Mouse (Mus musculus): ENCODE data around the gene Tspan5.

Tspan5 gene

DNA sequence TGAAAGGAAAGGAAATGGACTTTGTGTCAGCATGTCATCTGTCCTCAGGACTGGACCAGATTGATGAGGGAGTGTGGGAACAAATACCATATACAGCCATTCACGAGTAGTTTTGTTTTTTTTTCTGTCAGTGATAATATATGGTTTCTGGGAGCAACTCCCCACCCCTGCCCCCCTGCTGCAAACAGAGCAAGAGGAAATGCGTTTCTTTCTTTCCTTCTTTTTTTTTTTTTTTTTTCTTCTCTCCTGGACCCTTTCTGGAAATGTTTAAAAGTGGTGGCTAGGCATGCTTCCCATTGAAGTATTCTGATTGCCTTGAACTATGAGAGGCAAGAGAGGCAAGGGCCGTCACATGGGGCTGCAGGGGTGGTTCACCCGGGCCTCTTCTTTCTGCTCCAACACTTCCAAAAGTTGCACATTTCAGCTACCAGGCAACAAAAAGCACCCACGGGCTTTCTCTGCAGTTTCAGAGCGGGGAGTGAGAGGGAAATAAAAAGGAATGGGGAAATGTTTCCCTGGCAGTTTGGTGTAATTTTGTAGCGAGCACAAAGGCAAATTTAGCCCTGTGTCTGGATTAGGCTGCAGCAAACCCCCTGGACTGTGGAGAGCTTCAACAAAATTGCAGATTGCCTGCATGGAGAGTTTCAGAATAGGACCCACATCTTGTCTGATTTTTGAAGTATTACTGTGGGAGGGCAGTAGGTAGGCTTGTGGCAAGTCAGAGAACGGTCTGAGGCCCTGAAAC is 2.2 kb downstream of the Tspan5 start:
- DNase-seq, result no peak

DNA sequence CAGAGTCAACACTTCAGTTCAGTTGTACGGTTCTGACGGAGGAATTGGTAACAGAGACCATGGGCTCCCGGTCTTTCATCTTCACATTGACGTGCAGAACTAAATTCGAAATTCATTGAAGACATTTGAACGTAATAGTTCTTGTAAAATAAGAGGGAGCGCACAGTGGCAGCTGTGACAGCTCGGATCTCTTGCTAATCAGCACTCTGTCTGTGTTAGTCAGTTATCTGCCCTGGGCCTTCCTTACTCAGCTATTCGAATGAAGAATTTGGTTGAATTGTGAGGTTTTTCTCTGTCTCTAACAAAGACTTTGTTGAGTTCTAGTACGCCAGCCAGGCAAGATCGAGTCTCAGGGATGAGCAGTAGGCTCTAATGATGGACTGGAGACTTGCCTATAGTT is 3.1 kb downstream of the Tspan5 start:
- peak; percentile 12 for DNase-seq

DNA sequence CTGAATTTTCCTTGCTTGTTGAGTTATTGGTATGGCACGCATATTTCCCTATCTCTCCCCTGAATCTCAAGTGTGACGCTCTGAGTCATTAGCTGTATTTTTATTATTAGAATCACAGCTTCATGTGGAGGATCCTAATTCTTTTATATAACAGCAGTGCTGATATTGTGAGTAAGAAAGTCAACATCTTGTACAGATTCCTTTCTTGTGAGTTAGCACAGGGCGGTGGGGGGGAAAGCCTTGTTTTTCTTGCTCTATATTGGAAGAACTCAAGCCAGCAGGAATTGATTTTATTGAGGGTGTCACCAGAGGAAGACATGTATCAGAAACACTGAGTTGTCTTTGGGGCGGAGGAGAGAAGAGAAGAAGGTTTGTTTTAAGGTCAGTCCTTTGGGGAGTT is 3.6 kb downstream of the Tspan5 start:
- DNase-seq, result no peak

DNA sequence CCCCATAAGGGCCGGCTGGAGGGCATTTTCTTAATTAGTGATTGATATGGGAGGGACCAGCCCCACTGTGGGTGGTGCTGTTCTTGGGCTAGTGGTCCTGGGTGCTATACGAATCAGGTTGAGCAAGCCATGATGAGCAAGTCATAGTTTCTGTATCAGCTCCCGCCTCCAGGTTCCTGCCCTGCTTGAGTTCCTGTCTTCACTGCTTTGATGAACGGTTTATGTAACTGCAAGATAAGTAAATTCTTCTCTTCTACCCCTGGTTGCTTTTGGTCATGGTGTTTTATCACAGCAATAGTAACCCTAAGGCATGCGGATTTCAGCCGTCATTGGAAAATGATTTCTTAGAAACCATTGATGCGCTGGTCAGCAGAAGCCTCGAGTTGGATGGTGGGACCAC is 4.6 kb downstream of the Tspan5 start:
- DNase-seq, result peak; percentile 8

DNA sequence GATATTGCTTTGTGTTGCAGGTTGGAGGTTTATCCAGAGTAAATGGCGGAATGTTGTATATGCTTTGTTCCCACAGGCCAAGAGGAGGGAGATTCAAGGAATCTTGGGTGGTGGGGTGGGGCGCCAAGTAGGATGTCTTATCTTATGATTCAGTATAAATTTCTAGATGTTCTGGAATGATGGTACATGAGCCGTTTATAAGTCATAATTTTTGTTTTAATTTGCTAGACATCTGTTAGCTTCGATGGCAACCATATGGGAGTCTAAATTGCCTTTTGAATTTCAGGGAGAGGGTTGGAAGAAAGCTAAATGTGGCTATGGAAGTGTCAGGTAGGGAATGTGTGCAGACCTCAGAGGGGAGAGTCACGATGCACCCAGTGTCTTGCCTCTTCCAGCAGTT is 5.0 kb downstream of the Tspan5 start:
- peak; percentile 10 for DNase-seq

DNA sequence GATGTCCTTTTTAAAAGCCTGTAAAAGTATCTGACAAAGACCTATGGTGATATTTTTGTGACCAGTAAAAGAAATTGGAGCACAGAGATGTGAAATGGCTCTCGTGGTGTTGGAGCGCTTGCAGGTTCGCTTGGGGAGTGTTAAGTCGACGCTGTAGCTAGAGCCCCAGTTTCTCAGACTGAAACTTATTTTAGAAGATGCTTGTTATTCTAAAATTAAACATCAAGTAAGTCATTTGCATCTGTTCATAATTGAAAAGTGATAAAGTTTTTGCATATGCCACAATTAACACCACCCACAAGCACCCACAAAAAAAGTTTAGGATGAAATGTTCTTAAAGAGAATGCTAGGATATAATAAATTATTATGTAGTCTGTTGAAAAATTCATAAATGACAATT is 6.0 kb downstream of the Tspan5 start:
- DNase-seq, result no peak

DNA sequence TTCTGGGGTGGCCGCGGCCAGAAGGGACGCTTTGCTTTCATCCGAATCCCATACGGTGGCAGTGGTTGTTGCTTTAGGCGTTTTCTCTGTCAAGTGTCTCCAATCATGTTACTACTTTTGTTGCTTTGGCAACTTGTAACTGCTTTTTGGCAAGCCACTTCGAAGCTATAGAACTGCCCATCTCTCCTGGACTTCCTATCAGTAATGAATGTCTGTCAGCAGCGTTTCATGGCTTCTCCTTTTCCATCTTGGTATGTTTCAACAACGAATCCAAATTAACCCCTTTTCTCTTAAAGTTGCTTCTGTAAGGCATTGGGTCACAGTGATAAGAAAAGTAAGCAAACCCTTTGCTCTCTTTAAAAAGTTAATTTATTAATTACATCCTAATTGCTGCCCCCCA is 7.7 kb downstream of the Tspan5 start:
- DNase-seq, result no peak

DNA sequence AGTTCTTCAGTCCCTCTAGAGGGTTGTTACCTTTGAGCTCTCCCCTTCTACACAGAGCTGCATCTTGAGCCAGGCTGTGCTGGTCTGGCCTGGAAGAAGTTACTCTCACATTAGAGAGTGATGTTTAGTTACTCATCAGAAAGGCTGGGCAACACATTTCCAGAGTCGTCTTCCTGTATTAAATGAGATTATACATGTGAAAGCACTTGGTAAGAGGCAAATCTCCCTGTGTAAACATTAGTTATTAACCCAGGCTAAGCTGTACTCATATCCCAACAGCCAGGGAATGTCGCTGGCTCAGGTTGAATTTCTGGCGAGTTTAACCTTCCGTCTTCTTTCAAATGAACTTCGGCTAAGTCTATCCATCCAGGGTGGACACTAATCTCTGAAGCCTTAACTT is 9.3 kb downstream of the Tspan5 start:
- no peak for DNase-seq

DNA sequence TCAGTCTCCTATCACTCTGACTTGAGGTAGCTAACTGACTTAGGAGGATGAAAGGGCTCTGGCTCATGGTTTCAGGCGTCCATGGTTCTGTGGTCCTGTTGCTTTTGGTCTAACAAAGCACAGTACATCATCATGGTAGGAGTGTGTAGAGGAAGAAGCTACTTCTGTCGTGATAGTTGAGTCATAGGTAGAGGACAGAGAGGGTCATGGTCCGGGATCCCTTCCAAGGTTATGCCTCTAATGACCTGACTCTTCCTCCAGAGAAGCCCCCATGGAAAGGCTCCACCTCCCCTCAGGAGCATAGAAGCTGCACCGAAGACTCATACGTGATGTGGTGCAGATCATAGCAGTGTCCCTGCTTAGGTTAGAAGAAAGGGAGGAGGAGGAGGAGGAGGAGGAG is 10.1 kb downstream of the Tspan5 start:
- DNase-seq, result no peak

DNA sequence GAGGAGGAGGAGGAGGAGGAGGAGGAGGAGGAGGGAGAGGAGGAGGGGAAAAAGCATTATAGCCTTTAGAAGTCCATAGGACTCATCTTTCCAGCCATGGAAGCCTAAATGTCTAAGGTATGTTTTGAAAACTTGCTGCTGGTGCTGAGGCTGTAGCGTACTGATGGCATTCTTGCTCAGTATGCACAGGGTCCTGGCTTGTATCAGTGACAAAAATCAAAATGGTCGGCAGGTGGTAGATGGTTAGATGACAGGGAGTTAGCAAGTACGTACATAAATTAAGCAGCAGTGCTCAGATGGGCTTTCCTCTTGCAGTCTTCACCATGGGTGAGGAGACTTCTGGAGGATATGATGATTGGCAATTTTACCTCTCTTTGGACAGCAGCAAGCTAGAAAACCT is 10.8 kb downstream of the Tspan5 start:
- DNase-seq, result no peak

DNA sequence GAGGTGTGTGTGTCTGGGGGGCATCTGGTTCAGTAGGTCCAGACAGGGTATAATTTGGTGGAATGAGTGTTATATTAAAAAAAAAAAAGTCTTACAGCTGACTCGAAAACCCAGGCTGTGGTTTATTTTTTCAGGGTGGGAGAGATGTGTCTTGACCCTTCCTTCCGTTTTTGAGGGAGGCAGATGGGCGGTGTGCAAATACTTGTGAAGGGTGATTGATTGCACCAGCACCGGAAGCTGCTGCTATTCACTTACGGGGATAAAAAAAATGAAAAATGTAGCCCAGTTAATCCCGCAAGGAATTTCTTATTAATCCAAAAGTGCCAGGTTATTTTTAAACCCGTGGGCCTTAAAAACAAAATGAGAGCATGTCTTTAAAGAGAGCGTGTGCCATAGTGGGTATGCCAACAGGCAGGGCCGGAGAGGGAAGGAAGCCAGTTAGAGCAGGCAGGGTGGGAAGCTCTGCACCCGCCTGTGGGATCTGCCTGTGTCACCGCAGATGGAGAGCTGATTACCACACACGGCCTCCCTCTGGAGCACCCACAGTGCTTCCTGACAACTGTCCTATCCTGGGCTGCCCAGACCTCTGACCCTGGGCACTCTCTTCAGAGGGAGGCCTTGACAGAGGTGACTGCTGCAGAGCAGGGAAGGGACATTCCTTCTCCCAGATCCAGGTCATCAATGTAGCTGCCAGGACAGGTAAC is 11.3 kb downstream of the Tspan5 start:
- DNase-seq, result peak; percentile 57

DNA sequence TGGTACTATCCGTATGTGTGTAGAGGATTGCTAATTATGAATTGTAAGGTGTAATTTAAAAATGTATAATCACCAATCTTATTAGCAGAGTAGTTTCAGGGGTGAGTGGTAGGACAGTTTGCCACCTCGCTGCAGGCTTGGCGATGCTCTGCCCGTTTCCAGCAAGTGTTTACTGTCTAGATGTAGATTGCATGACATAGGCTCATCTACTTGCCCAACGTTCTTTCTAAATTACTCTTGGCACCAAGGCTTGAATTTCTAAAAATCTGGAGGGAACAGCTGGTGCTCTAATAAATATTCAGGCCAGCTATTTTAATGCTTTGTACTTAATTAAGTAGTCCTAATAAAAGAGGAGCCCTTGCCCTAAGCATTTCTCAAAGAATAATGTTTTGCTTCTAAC is 12.3 kb downstream of the Tspan5 start:
- no peak for DNase-seq

DNA sequence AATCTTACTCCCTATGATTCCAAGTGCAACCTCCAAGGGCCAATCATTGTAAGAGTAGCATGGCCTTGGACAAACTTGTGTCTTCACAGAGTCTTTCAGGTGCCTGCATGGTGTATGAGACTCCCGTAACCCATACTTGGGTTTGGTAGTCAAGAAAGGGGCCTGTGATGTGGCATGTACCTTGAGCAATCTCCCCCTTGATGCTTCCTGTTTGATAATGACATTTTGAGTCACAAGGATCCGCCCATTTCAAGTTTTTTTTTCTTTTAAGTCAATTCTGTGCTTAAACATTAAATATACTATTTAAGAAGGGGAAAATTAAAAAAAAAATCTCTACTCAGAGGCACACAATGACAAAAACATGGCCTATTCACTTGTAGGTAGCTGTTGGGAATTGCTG is 15.3 kb downstream of the Tspan5 start:
- no peak for DNase-seq

DNA sequence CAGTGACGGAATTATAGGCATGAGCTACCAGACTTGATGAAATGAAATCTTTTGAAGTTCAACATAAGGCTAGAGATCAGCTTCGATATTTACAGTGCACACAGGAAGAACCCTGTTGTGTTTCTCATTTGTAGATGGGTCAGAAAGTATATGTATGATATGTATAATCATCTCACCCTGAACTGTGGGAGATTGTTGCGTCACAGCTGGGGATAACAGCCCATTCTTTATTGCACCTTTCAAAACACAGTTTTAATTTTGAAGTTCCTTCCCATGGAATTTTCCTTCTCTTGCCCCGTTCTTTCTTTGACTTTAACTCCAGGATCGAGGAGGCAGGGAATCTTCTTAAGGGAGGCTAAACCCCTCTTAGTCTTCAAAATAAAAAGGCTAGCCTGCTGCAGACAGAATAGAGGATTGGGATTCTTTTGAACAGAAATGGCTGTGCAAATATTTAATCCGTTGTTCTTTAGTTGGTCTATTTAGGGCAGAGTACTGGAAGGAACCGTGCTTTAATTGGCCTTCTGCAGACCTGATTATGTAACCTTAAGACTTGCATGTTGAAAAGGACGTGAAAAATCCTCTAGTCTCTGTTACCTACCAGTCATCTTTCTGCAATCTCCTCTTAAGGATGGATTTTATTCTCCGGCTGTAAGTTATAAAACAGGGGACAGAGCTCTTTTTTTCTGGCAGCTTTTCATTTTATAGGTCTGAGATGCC is 18.1 kb downstream of the Tspan5 start:
- DNase-seq, result no peak

DNA sequence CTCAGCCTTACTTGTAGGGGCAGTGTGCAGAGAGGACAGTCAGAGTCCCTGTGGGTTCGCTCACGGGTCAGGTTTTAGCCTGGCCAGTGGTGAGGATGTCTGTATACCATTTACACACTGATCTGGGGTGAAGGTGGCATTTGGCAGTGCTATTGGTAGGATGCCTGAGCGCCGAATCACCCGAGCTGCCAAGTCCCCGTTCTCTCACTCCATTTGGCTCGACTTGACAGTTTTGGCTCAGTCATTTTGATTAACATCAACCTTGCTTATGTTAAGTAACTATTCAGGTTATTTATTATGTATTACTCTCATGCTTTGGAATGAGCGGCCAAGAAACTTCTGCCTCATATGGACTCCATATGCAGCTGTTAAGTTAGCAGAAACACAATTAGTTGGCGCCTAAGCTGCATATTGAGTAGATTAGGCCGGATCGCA is 18.7 kb downstream of the Tspan5 start:
- DNase-seq, result peak; percentile 61

DNA sequence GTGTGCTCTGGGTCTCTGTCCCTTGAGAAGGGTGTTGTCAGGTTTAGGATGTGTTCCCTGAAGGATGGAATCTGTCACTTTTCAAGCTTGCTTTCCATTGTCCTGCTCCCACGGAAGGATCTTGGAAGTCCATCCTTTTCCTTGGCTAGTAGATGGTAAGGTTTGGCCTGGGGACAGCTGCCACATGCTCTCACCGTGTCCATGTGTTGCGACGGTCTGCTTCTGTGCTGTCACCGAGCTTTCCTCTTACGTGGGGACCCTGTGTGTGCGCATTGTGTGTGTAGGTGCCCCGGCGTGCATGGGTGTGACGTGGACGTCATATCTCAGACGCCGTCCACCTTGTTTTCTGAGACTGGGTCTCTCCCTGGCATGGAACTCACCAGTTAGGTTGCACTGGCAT is 19.5 kb downstream of the Tspan5 start:
- DNase-seq, result no peak

DNA sequence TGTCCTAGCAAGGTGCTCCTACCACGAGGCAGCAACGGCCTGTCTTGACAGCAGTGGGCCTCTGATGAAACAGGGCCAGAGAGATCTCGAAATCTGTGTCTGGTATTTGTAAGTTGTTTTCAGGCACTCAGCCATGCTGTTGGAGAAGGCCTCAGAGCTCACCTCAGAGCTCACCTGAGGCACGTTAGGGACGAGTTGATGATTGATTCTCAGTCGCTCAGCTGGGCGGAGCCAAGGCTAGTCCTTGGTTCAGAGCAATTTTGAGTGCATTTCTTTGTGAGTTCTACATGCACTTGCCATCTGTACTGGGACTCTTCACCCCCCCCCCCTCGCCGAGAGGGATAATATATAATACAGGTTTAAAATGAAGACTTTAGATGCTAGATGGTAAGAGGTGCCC is 21.9 kb downstream of the Tspan5 start:
- DNase-seq, result no peak

DNA sequence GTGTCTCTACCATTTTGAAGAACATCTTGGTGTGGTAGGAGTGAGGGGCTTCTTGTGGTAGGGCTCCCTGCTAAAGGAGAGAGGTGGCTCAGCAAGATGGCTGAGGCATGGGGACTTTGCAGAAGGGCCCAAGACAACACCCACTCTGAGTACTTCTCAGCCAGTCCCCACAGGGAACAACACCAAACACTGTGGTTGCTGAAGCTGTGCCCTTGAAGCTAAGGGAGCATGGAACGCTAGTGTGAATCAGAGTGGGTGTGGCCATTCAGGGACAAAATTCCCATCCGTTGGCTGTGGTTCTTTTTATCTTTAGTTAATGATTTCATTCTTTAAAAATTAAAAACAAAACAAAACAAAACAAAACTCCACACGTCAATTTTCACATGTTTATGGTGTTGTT is 22.8 kb downstream of the Tspan5 start:
- no peak for DNase-seq

DNA sequence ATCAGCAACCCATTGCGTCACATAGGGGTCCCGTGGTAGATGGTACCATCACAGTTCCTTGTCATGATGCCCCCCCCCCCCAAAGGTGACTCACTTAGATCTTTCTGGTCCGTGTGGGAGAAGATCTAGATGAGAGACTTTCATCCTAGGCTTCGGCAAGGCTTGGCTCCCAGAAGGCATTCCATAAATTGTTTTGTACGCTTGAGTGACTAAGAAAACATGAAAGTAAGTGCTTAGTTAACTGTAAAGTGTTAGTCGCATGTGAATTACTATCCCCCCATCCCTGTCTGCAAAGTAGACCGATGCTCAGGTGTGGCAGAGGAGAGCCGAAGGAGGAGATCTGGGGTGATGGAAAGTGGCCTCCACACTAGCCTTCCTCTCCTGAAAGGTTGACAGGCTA is 25.0 kb downstream of the Tspan5 start:
- no peak for DNase-seq

DNA sequence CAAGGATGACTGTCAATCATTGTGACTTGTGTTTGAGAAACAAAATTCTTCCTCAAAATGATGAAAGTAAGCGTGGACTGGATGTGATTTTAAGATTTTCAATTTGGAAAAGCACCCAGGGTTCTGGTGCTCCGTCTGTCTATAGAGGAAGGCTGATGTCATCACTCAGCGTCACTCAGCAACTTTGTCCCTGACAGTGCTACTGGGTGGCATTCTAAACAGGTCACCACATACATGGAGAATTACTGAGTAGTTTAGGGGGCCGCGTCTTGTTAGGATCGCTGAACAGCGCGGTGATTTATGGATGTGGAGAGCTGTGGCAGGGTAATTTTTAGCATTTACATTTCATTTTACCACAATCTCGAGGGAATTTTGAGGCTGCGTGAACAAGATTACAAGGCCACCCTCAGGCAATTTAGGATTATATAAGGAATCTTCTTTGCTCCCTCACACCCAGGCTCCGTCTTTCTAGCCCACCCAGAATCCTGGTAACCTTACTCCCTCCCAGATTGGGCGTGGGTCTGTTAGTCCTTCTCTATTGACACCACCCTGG is 26.6 kb downstream of the Tspan5 start:
- no peak for DNase-seq

DNA sequence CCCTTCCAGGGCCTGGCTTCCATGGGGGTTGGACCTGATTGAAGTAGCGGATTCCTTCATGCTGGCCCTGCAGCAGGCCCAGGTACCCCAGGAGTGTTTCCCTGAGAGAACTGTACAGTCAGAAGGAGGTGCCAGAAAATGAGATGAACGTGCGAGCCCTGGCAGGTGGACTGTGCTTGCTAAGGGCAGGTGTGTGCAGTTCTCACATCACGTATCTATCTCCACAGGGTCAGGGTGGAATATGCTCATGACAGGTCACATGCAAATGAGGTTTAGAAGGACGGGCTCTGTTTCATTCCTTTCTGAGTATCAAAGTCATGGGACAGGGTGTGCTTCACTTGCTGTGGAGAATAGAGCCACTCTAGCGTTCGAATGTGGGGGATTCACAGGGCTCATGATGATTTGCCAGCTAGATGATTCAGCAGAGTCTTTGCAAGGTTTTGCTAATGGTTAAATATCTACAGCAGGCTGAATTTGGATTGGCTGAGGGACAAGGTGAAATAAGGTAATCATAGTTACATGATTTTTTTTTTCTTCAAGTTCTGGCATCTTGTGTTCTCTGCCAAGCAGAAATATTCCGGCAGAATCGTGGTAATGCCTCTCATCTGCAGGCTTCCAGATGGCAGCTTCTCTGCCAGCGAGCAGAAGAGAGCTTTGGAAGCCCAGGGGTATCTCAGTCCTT is 28.8 kb downstream of the Tspan5 start:
- DNase-seq, result no peak

DNA sequence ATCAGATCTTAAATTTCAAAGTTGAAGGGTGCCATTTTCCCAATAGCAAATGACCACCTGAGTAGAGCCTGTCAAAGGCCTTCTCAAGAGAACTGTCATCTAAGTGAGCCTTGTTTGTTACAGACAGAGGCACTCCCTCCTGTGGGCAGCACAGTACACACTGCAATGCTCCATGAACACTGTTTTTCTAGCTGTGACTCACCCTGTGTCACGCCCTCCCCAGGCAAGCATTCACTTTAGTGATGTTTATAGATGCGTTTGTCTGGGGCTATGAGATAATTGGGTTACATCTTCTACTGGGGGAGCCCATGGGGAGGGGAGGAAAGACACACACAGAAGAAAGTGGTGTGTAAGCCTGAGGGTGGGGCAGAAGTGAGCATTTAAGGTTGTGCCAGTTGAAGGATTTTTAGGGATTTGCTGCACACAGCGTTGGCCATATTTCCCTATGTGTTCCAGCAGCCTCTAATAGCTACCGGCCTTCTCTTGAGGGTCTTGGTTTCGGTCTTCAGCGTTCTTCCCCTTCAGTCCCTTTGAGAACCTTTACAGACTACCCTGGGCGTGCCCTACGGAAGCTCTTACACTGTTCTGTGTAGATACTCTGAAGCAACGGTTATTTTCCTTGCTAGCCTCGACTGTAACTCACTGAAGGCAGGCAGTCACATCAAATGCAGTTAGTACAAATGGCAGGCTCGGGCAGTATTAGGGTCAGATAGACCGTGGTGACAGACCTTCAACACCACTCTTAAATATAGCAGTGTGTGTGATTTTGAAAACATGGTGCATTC is 29.7 kb downstream of the Tspan5 start:
- no peak for DNase-seq

Measured in cerebellum, adult 11 months (tissue).